Mouse (Mus musculus) megakaryocyte-erythroid progenitor cell, adult 5-6 weeks (primary cell): ENCODE data around the gene Aftph. TPM values are rescaled to one million over a fixed set of nuclear protein-coding genes. Genes with fewer than 3 reads are reported as not detected.

Experiments used
- ATAC-seq: replicated peaks from 2 replicates; pipeline ENCODE4 v1.8.0; 2016; ENCODE audit warnings: mild to moderate bottlenecking, inconsistent platforms; ENCODE audit not compliant: severe bottlenecking, poor library complexity, low FRiP score, low TSS enrichment
- total RNA-seq, 2 experiments: library from RNA; stranded (forward) in 1 of 2; stranded (reverse) in 1 of 2; fragments of 200-1000, 215-1000 nt in 1 of 2; fragments of >200 nt in 1 of 2; fragmentation: Nextera tagmentation in 1 of 2; gene quantifications; 2 replicates each; pipeline ENCODE4 v1.2.3; 2014 to 2017

Aftph gene
- total RNA-seq, 2 experiments from 2014 or later: 52.0 to 79.9 TPM

DNA sequence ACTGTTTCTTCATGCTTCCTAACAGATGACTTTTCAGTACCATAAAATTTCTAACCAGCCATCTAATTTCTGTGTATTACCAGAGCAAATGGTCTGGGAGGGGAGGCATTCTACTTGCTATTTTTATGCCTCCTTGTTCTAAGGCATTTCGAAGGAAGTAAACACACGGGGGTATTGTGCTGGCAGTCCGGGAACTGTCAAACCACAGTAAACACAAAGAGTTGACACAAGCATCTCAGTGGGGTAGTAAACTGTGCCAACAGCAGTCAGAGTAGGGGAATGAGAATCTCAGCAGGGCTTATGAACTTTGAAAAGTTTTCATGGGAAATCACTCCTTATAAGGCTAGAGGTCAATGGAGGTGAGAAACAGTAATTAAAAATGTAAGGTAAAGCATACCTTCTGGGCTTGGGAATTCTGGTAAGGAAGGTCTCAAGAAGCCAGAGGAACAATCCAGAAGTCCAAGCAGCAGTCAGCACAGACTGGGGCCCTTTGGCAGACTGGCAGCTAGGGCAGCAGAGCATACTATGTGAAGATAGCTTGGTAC is 7.8 kb downstream of the Aftph start:
- ATAC-seq: no peak

DNA sequence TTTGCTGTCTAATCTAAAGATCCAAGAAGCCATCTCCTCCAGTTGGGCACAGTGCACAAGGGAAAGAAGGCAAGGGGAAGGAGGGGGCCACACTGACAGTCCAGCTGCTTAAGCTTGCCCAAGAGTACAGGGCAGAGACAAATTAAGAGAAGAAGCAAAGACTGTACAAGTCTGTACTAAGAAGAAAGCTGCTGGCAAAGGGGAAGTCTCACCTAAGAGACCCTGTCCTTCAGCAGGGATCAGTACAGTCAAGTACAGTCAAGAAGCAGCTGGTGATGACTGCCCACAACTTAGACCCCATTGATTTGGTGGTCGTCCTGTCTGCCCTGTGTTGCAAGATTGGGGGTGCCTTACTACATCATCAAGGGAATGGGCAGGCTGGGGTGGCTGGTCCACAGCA is 12.0 kb downstream of the Aftph start:
- no peak for ATAC-seq

DNA sequence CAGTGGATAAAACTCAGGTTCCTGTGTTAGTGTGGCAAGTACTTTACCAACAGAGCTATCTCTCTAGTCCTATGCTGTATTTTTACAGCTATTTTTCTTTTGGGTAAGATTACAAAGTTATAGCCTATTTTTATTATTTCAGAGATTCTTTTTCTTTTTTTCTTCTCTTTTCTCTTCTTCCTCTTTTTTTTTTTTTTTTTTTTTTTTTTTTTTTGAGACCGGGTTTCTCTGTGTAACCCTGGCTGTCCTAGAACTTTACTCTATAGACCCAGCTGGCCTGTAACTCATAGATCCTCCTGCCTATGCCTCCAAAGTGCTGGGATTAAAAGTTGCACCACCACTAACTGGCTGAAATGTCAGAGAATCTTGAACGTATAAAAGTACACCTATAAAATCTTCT is 13.3 kb downstream of the Aftph start:
- ATAC-seq: no peak

DNA sequence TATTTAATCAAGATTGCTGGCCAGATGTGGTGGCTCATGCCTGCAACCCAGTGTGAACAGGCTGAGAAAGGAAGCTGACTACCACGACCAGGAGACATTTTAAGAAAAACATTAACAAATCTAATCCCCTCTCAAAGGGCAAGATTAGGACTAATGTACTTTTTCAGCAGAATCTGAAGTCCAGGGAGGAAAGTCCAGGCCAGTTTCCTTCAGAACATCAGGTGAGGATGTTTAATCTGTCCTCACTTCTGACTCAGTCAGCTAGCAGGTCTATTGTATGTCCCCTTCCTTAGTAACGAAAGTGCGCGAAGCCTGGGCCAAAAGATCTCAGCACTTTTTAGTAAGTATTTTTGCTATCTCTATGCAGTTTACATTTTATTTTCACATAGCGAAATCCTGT is 17.8 kb downstream of the Aftph start:
- ATAC-seq: no peak

DNA sequence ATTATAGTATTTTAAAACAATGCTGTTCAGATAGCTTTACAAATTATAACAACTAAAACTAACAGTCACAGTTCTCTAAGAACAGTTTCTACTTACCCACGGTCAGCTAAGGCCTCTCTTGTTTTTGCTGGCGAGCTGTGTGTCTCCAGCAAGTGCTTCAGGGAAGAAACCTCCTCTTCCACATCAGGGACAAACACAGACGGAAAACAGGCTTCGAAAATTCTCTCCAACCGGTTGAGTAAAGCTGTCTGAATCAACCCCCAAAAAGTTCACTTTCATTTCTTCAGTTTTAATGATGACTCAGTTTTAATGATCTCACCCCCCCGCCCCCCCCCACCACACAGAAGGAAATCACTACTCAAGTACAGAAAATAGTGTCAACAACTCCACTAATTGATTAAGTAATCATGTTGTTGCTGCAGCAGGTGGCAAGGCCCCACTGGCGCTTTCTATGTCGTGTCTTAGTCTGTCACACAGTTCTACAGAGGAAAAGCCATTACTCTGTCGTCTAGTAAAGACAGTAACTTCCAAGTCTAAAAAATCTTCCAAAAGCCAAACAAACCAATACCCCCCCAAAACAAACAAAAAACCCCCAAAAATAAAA is 29.2 kb downstream of the Aftph start:
- no peak for ATAC-seq

DNA sequence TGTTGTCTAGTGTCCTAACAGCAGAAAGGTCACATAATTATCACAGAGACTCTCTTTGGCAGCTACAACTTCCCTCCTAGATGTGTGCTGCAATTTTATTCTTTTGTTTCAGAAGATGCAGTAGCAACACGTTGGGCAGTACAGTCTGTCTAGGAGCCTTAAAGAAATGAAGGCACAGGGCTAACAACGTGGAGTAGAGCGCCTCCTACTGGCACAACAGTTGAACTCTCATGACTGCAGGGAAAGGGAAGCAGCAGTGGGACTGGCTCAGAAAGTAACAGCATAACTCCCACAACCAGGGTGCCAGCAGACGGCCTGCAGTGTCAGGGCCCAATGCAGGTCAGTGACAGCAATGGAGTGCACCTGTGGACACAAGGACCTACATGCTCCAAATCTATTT is 50.4 kb downstream of the Aftph start:
- peak; percentile 90 for ATAC-seq

DNA sequence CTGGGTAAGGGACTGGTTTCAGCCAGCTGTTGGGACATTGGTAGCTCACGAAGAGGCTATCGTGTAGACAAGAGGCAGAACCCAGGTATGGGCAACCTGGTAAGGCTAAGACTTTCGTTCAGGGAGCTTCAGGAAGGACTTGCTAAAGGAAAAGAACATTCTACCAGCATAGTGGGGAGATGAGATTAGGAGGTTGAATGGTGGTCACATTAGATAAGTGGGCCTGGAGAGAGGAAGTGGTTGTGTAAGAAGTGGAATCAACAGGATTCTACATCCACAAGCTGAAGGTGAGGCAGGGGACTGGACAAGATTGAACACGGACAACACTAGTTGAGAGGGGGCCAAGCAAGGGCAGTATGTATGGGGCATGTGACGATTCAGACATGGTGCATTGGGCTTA is 59.7 kb downstream of the Aftph start:
- no peak for ATAC-seq

DNA sequence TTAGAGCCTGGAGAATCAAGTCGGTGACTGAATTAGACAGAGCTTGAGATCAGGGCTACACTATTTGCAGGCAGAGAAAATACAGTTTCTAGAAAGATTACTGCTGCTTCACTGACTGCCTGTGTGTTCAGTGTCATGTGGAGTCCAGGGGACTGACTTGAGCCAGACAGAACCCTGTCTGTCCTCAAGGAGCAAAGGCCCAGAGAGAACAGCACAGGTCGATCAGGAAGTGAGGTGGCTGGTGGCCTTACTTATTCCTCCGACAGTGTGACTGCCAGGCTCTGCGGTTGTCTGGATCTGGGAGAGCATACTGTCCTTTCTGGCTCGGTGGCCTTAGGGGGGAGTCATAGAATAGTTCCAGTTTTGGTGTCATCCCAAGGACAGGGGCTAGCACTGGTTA is 60.6 kb downstream of the Aftph start:
- ATAC-seq: no peak

DNA sequence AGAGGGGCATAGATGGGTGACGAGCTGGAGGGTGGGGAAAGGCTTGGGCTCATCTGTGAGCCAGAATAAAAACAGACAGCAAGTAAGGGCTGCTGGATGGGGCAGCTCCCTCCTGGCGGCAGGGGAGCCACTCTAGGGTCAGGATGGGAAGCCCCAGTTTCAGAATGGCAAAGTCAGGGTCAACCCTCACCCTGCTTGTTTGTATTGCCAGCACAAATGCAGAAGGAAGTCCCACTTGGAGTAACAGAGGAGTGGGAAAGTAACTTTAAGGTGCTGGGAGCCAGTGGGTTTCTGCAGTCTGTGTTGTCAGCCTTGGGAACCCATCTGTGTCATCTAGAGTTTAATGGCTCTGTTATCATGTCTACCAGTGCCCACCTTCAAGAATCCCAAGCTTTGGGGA is 62.0 kb downstream of the Aftph start:
- ATAC-seq: no peak

DNA sequence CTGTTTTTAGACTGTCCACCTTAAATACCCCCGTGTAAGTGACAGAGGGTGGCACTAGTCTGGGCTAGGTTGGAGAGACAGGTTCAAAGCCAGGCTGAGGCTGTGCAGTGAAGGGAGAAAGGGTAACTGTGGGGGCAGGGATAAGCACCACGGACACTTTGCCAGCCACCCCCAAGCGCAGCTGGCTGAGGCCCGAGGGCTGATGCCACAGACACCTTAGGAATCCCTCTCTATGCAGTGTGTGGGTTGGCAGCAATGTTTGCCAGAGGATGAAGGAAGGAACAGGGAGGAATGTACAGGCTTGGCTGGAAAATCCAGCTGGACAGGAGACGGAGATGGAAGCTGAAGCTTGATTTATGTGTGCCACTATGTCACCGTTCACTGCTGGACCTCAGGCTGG is 68.9 kb downstream of the Aftph start:
- no peak for ATAC-seq

DNA sequence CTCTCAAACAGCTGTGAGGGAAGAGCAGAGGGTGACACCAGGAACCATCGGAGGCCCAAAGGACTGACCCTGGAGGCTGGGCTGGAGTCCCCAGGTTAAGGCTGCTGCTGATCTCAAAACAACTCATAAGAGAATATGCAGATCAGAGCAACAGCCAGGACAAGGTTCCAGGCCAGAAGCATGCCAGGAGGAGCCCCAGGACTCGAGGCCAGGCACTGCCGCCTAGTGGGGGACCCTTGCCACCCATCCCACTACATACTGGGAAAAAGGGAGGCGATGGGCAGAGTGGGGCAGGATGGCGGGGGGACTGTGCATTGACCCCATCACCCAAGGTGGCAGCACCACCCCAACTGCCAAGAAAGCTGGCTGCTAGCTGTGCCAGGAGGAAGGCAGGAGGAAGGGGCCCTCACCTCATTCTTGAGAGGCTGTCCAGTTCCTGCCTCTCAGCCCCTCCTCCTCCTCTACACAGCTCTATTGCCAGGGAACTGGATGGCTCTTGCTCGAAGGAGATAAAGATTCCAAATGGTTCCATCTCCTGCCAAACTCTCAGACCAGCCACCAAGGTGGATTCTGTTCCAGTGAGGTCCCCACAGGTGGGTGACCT is 69.5 kb downstream of the Aftph start:
- ATAC-seq: no peak; the same call in 1 of the 2 replicates

DNA sequence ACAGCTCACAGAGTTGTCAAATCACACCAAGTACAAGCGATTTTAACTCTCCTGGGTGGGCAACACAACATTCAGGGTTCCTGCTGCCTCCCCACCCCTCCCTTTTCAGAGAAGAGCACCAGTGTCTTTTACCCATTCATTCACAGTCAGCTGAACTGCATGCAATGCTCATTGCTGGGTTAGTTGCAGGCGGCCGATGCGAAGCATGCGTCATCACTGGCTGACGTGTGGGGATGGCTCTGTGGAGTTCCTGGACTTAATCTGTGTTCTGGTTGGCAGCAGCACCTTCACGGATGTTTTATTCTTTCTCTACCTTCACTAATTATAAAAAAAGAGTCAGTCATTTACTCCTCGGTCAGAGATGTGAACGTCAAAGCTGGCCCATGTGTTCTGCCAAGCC is 76.5 kb downstream of the Aftph start:
- no peak for ATAC-seq

DNA sequence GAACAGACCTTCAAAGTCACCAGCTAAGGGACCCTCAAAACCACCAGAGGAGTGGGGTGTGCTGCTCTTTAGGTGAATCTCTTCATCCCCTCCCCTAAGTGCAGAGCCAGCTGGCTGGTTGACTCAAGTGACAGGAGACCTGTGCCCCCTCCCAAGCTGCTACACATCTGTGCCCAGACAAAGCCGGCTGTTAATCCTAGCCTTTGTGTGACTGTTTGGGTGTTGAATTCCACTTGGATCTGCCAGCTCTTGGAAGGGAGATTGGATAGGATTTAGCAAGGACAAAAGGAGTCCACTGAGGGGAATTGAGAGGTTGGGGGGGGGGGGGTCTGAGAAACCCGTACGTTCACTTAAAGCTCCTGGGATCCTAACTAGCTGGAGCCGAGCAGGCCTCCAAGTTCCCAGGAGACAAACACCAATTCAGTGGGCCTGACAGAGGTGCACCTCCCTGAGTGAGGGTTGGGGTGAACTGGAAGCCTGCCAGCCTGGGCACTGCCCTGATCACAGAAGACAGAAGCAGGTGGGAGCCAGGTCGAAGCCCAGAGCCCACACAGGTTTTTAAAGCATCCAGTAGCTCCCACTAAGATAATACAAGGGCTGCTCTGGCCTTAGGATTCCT is 77.7 kb downstream of the Aftph start:
- ATAC-seq: no peak

DNA sequence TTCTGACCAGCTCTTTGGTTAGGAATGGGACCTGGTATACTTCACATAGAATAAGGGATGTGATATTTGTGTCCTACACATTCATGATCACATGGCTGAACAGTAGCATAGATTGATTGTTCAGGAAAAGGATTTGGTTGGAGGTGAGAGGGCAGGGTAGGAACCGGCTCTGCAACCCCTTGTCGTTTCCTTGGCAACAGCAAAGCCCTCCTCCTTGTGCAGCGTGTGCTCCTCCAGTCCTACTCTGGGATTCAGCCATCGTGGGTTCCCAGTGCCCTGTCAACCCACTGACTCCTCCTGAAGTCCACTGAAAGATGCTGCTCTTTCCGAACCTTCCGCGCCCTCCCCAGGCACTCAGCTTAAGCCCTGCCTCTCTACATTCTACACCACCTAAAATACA is 78.6 kb downstream of the Aftph start:
- no peak for ATAC-seq

DNA sequence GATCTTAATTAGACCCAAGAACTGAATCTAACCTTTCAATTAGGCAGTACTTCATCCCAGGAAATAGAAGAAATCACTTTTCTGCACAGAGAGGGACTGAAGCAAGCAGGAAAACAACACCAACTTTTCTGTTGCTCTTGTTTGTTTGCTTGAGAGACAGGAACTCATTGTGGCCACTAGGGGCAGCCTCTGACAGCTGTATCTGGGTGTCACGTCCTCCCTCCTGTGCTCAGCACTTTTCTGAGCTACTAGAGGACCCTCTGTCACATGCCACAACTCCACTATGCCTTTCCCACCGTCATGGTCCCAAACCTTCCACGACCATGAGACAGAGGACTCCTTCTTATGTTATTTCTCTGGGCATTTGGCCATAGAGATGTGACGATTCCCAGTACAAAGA is 79.7 kb downstream of the Aftph start:
- peak; percentile 84 for ATAC-seq

DNA sequence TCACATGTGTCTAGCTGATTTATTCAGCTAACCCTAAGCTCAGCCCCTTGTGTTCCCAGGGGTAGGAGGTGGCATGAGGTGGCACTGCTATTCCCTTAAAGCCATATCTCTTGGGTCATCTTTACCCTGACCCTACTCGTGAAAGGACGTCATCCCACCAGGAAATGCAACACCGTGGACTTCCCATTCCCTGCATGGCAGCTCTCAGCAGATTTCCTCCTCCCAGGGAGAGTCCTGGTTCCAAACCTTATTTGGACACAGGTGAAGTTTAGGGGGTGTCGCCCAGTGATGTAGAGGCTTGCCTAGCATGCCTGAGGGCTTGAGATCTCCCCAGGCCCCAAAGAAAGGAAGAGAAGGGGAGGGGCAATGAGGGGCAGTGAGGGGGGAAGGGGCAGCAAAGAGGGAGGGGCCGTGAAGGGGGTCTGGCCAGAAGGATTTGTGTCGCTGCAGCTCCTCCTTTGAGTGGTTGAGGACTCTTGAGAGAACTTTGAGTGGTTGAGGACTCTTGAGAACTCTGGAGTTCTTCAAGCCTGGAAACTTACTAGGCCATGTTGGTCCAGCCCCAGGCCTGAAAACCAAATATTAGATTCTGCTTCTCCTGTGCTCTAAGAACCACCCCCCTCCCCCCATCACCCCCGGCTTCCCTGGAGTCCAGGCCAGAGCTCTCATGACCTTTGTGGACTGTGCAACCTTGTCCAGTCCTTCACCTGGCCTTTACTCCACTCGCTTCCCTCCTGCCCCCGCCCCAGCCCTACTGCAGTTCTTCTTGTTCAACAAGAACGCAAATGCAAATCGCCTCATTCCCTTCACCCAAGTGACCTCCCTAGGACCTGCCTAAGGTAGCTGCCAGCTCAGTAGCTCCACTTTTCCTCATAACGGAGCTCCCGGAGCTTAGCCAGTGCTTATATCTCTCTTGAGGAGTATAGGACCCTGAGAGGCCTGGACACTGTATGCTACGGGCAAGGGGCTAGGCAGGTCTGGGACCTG is 81.0 kb downstream of the Aftph start:
- no peak for ATAC-seq

DNA sequence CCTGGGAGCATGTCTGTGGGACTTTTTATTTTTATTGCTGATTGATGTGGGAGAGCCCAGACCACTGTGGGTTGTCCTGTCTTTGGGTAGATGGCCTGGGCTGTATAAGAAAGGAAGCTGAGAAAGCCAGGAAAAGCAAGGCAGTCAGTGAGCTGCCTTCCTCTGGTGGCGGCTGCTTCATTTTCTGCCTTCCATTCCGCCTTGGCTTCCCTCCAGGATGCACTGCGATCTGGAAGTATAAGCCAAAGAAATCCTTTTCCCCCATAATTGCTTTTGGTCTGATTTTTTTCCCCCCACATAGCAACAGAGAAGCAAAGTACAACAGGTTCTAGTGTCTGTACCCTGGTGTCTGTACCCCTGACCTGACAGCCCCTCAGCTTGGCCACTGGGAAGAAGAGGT is 82.3 kb downstream of the Aftph start:
- ATAC-seq: no peak

DNA sequence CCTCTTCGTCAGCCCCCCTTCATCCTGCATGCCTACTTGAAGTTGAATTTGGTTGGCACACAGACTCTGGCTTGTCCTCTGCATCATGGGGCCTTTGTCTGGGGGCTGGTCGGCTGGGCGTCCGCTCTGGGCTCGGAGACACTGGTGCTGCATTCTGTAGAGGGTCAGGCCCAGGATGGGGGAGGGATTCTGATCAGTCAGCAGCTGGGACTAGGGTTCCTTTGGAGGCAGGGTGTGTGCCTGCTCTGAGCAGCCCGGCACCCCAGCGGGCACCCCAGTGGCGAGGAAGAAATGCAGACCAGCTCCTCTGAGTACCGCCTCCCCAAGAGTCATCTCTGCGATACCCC is 84.7 kb downstream of the Aftph start:
- ATAC-seq: no peak; the same call in 1 of the 2 replicates

DNA sequence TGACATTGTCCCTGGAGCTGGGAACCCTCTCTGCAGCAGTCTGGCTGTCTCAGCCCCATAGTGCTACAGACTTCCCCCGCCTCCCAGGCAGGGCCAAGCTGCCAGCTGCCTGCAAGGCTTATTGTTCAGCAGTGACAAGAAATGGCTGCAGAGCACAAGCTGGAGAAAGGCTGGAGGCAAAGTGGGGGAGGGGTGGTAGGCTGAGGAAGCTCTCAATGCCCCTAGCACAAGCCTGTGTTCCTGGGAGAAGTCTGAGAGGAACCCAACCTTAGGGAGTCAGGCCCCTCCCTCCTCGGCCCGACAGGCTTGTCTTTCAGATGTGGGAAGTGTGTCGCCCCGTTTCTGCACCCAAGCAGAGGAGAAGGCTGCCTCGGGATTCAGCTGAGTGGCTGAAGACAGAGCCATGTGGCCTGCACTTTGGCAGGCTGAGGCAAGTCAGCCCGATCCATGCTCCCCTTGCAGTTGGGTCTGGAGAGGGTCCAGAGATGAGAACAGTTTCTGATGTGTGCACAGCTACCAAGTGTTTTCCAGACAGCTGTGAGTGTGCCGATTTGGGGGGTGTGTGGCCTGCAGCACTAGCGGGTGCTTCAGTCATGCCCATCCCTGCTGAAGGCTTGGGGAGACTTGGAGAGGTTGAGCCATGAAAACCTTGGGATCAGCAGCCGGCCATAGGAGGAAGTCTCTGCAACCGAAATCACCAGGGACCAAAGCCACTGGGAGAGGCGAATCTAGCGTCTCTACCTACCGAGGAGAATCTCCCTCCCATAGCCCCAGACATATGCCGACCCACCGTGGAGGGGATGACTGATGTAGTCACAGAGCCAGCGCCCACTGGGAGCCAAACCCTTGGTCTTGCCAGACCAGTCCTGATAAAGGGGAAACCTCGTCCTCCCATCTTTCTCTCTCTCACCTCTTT is 85.3 kb downstream of the Aftph start:
- ATAC-seq: peak; percentile 58
